Comparison of ENCODE assay signal across 14 mouse cellular contexts in genomic region chr7:49911147-49911946, GRCm38 (mm10). TPM values are rescaled to one million over a fixed set of nuclear protein-coding genes. Genes with fewer than 3 reads are reported as not detected.
DNase-seq lines count a peak whose midpoint lies in the region; ATAC-seq and TF ChIP-seq lines count a peak whose summit lies in the region.
"Had no signal": no experiment of that assay in that cellular context is flagged by ENCODE, and none has a peak within 500 bp of the region (broad histone marks: within the 10 kb centered on the region; RNA-seq: fewer than 3 reads in every experiment).

No protein-coding gene starts in this region.

- H3K4me3 ChIP-seq in ES-Bruce4 (ENCODE audit: low read depth, low read length): 0 out of 2 replicates have a peak overlapping the region, but pooled peaks have one; percentile 47
- peak overlapping the region; percentile 41 for H3K4me3 ChIP-seq in hindbrain, embryonic 16.5 days (ENCODE audit: low read length)
- H3K4me3 ChIP-seq in limb, embryonic 10.5 days: no peak overlapping the region
- H3K4me3 ChIP-seq: limb, embryonic 13.5 days had no signal

- H3K27me3 ChIP-seq in ES-Bruce4 (ENCODE audit: control insufficient read depth, insufficient read depth, low read length, poor library complexity, severe bottlenecking): peaks cover 12% of the 10 kb centered on the region
- H3K27me3 ChIP-seq in hindbrain, embryonic 16.5 days (replicated peaks; ENCODE audit: control insufficient read depth, insufficient read depth, low read length): peaks cover 35% of the 10 kb centered on the region
- H3K27me3 ChIP-seq in limb, embryonic 10.5 days (ENCODE audit: low read depth, poor library complexity, severe bottlenecking): peaks cover 100% of the 10 kb centered on the region

- H3K4me2 ChIP-seq in hindbrain, embryonic 16.5 days (ENCODE audit: low read length): peak overlapping the region; percentile 48
- H3K4me2 ChIP-seq: limb, embryonic 13.5 days had no signal

- H3K27ac ChIP-seq in ES-Bruce4 (ENCODE audit: insufficient read depth, low read length): no peak overlapping the region
- peak overlapping the region; percentile 78 for H3K27ac ChIP-seq in hindbrain, embryonic 16.5 days (ENCODE audit: low read depth, low read length)
- H3K27ac ChIP-seq in limb, embryonic 10.5 days: no peak overlapping the region
- H3K27ac ChIP-seq: limb, embryonic 13.5 days had no signal

- TF ChIP-seq EP300 in ES-Bruce4 (IDR thresholded peaks at IDR 0.05; ENCODE audit: insufficient read depth, low read depth, low read length): no peak

- TF ChIP-seq POLR2A in ES-Bruce4 (IDR thresholded peaks at IDR 0.05; ENCODE audit: insufficient read depth, low read length): no peak

- H3K36me3 ChIP-seq in ES-Bruce4 (ENCODE audit: control insufficient read depth, insufficient read depth, low read length, poor library complexity, severe bottlenecking): no peaks in the 10 kb centered on the region
- no peaks in the 10 kb centered on the region for H3K36me3 ChIP-seq in hindbrain, embryonic 16.5 days (ENCODE audit: control insufficient read depth, insufficient read depth, low read length)
- no peaks in the 10 kb centered on the region for H3K36me3 ChIP-seq in limb, embryonic 10.5 days
- H3K36me3 ChIP-seq: limb, embryonic 13.5 days had no signal

- no peak for TF ChIP-seq CTCF in ES-Bruce4 (IDR thresholded peaks at IDR 0.05; ENCODE audit: low read depth, low read length)

- H3K9ac ChIP-seq in ES-Bruce4 (ENCODE audit: low read depth, poor library complexity, severe bottlenecking): no peak overlapping the region
- H3K9ac ChIP-seq in hindbrain, embryonic 16.5 days (ENCODE audit: low read depth, low read length): peak overlapping the region; percentile 57
- H3K9ac ChIP-seq: limb, embryonic 13.5 days had no signal

- no peak for ATAC-seq in hindbrain, embryonic 16.5 days
- ATAC-seq: intestine, embryonic 16.5 days had no signal

- intact Hi-C loops in gastrocnemius, postnatal 36 days (cut with DNase I): no loop called here

- no peaks in the 10 kb centered on the region for H3K4me1 ChIP-seq in ES-Bruce4 (ENCODE audit: control insufficient read depth, insufficient read depth, low read length)
- peaks cover 7% of the 10 kb centered on the region for H3K4me1 ChIP-seq in hindbrain, embryonic 16.5 days (ENCODE audit: control insufficient read depth, insufficient read depth, low read depth, low read length)
- H3K4me1 ChIP-seq in limb, embryonic 10.5 days: peaks cover 8% of the 10 kb centered on the region; the same call in 1 of the 2 replicates
- H3K4me1 ChIP-seq: limb, embryonic 13.5 days had no signal

- WGBS in hindbrain, embryonic 16.5 days: 4% methylated on average over 23 of the region's 23 CpGs
- 3% methylated on average over 23 of the region's 23 CpGs for WGBS in limb, embryonic 10.5 days

- DNase-seq in embryo, embryonic 9.5 days (ENCODE audit: extremely low spot score): peak; percentile 12
- DNase-seq in embryo, embryonic 10 days (ENCODE audit: low spot score): no peak
- peak; percentile 36 for DNase-seq in neural tube, embryonic 10.5 days (ENCODE audit: extremely low spot score, low spot score)
- no peak for DNase-seq in urinary bladder, postnatal 36 days (ENCODE audit: low spot score in 2 of 2)
- no peak for DNase-seq in gastrocnemius, postnatal 36 days
- DNase-seq in limb, embryonic 10.5 days (ENCODE audit: low spot score): no peak
- DNase-seq: layer of hippocampus, postnatal 36 days; lung, adult 18-20 months had no signal

- no peaks in the 10 kb centered on the region for H3K9me3 ChIP-seq in ES-Bruce4 (replicated peaks; ENCODE audit: control insufficient read depth, insufficient read depth, low read length, poor library complexity, severe bottlenecking)
- no peaks in the 10 kb centered on the region for H3K9me3 ChIP-seq in hindbrain, embryonic 16.5 days (ENCODE audit: control insufficient read depth, low read length)
- H3K9me3 ChIP-seq in limb, embryonic 10.5 days (replicated peaks): no peaks in the 10 kb centered on the region
- H3K9me3 ChIP-seq: limb, embryonic 13.5 days had no signal

RNA-seq across cellular contexts. Expression of gene Slc6a5, which starts 1.4 kb away (rescaled TPM):
- polyA plus RNA-seq in ES-Bruce4 (2011; ENCODE audit: insufficient read depth, insufficient read length, low read depth, missing spikeins): not detected in 2 replicates
- polyA plus RNA-seq in hindbrain, embryonic 16.5 days (2015; fragmentation: Nextera tagmentation; extraction: Ambion mirVana): 13.3 and 15.7 TPM in 2 replicates
- not detected for total RNA-seq in gastrocnemius, postnatal 36 days (2021)
- 0.03 TPM in 1 of 2 replicates, not detected in the other for polyA plus RNA-seq in limb, embryonic 10.5 days (2016; fragmentation: Nextera tagmentation; extraction: Ambion mirVana)
- total RNA-seq: megakaryocyte, adult 5-6 weeks had no signal
- polyA plus RNA-seq: heart, postnatal 0 days; intestine, embryonic 16.5 days had no signal

Comparison
In these comparisons a context has a peak if more than half of its experiments do, and no peak if none do; other contexts are left out.
1. DNase-seq: peak in embryo, embryonic 9.5 days (single experiment) and neural tube, embryonic 10.5 days (single experiment); none in embryo, embryonic 10 days (single experiment), urinary bladder, postnatal 36 days (0 of 2), gastrocnemius, postnatal 36 days (0 of 2) and limb, embryonic 10.5 days (single experiment).
2. RNA of gene Slc6a5, which starts 1.4 kb away (polyA plus RNA-seq): 13.3 to 15.7 TPM in hindbrain, embryonic 16.5 days; not detected in ES-Bruce4 and 0.03 TPM in limb, embryonic 10.5 days; every median in the first group is over 10 times any median in the second.